Mouse (Mus musculus) heart, embryonic 15.5 days (tissue): ENCODE results near the gene Ttc7b. TPM values are rescaled to one million over a fixed set of nuclear protein-coding genes. Genes with fewer than 3 reads are reported as not detected.

Experiments used
- ATAC-seq: fragments of 200-750 bp; cut with Nextera tagmentation; replicated peaks from 2 replicates; pipeline ENCODE4 v1.8.0; 2017; ENCODE audit warnings: low read depth, moderate TSS enrichment; ENCODE audit not compliant: insufficient number of reproducible peaks, insufficient read depth, low FRiP score
- H3K27ac ChIP-seq: fragments of 300-500 bp; sonication (generic); 2 replicates; pipeline ENCODE4 v1.5.1; 2015; ENCODE audit warnings: mild to moderate bottlenecking, inconsistent platforms
- H3K27me3 ChIP-seq: fragments of 300-500 bp; sonication (generic); 2 replicates; pipeline ENCODE4 v1.6.1; 2015; ENCODE audit warnings: inconsistent platforms
- H3K36me3 ChIP-seq: fragments of 300-500 bp; sonication (generic); 2 replicates; pipeline ENCODE4 v1.6.1; 2015; ENCODE audit warnings: mild to moderate bottlenecking, inconsistent platforms
- H3K4me1 ChIP-seq: fragments of 300-500 bp; sonication (generic); replicated peaks from 2 replicates; pipeline ENCODE4 v1.6.1; 2015; ENCODE audit warnings: inconsistent platforms
- H3K4me2 ChIP-seq: fragments of 300-500 bp; sonication (generic); 2 replicates; pipeline ENCODE4 v1.6.1; 2015; ENCODE audit warnings: inconsistent platforms, mild to moderate bottlenecking, moderate library complexity
- H3K4me3 ChIP-seq: fragments of 300-500 bp; sonication (generic); 2 replicates; pipeline ENCODE4 v1.5.1; 2015; ENCODE audit warnings: mild to moderate bottlenecking, inconsistent platforms
- H3K9ac ChIP-seq: fragments of 300-500 bp; sonication (generic); 2 replicates; pipeline ENCODE4 v1.6.1; 2015; ENCODE audit warnings: mild to moderate bottlenecking, inconsistent platforms
- H3K9me3 ChIP-seq: fragments of 300-500 bp; sonication (generic); replicated peaks from 2 replicates; pipeline ENCODE4 v1.6.1; 2016; ENCODE audit warnings: inconsistent platforms
- WGBS: fragments of 180-500 bp; shearing (Covaris S2); methylation state at CpG from one replicate; pipeline ENCODE4 v1.1.7; 2015; ENCODE audit warnings: mixed read lengths; 5-methylcytosine and 5-hydroxymethylcytosine counted together
- polyA plus RNA-seq: library from polyadenylated mRNA; unstranded; fragments of >200 nt; fragmentation: Nextera tagmentation; extraction: Ambion mirVana; gene quantifications from 2 replicates; pipeline ENCODE4 v1.2.1, GENCODE M21; 2015

The Ttc7b gene
- polyA plus RNA-seq, 1 experiment from 2014 or later: 9.2 TPM

DNA sequence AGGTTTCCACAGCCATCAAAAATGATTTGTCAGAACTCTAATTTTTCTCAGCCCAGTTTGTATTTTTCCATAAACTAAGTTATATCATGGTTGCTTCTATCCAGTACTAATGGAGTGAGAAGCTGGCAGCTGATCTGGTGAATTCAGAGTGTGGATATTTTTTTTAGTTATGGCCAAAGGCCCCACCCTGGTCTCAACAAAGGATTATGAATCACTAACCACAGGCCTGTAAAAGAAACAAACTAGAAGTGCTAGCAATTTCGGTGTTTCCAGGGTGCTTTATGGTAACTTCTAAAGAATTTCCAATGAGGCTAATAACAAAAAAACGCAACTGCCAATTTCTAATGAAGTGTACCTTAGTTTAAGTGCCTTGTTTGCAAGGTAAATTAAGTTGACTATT, 142.4 kb downstream of the Ttc7b start:
- 75% methylated on average over 2 of the region's 2 CpGs for WGBS
- ATAC-seq: no peak

DNA sequence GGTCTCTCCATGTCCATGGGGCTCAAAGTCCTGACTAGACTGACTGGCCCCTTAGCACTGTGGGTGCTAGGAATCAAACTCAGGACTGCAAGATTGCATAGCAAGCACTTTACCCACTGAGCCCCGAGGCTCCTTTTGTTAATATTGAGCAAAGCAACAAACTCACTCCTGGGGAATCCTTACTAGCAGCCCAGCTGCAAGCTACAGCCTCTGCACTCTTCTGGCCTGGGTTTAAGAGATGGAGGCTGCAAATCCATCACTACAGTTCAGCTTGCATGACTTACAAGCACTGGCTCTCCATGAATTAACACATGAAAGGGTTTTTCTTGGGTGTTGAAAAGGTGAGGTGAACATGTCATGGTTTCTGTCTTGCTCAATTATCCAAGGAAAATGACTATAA, 142.8 kb downstream of the Ttc7b start:
- no peak overlapping the region for H3K9ac ChIP-seq

More for the DNA sequence above, 142.4 kb downstream of the Ttc7b start:
- Histone ChIP-seq H3K9ac (no peak overlapping the region), H3K4me2 (no peak overlapping the region), H3K27ac (no peak overlapping the region), H3K4me1 (0 out of 2 replicates have a peak, but pooled peaks cover 4% of the 10 kb centered on the region), H3K4me3 (no peak overlapping the region), H3K36me3 (peaks cover 32% of the 10 kb centered on the region), H3K9me3 (no peaks in the 10 kb centered on the region), H3K27me3 (no peaks in the 10 kb centered on the region)

DNA sequence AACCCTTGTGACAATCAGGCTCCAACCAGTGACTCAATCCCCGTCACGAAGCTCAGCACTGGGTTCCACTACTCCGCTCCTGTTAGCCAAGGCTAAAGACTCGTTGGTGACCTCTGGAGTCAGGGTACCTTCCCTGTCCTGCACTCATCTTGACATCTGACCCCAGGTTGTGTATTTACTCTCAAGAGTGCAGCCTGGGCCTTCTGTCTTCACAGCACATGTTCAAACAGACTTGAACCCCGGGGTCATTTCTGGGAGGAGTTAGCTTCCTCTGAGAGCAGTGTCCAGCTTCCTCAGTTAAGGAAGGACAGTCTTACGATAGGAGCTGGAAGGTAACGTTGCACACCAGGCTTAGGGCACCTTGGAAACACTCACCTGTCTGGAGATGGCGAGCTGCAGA, 144.8 kb downstream of the Ttc7b start:
- H3K27me3 ChIP-seq: no peaks in the 10 kb centered on the region
- ATAC-seq: no peak
- WGBS: 85% methylated on average over 8 of the region's 8 CpGs
- no peaks in the 10 kb centered on the region for H3K9me3 ChIP-seq
- H3K4me2 ChIP-seq: no peak overlapping the region
- no peak overlapping the region for H3K27ac ChIP-seq
- H3K4me3 ChIP-seq: no peak overlapping the region
- no peak overlapping the region for H3K9ac ChIP-seq
- H3K4me1 ChIP-seq: no peaks in the 10 kb centered on the region
- H3K36me3 ChIP-seq: peaks cover 46% of the 10 kb centered on the region

More for the DNA sequence above, 142.8 kb downstream of the Ttc7b start:
- no peak for ATAC-seq
- Histone ChIP-seq H3K4me1 (0 out of 2 replicates have a peak, but pooled peaks cover 3% of the 10 kb centered on the region), H3K27ac (no peak overlapping the region), H3K9me3 (no peaks in the 10 kb centered on the region), H3K36me3 (peaks cover 36% of the 10 kb centered on the region), H3K4me3 (no peak overlapping the region), H3K4me2 (no peak overlapping the region), H3K27me3 (no peaks in the 10 kb centered on the region)
- 62% methylated on average over 1 of the region's 1 CpGs for WGBS

DNA sequence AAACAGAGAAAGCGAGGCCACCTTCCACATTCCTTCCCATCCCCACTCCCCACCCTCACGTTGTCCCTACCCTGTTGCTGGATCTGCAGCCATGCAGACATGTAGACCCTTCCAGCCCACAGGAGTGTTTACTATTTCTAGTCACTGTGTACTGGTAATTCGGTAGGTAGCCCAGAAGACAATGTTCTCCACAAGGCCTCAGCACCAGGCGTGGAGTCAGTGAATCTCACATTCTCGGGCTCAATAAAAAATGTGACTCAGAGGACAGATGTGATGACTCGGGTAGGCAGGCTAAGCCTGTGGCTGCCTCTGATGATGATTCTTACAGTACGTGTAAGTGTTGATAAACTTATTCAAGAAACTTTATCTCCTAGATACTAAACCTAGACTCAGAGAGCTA, 147.8 kb downstream of the Ttc7b start:
- no peak overlapping the region for H3K4me3 ChIP-seq
- peaks cover 62% of the 10 kb centered on the region for H3K36me3 ChIP-seq
- WGBS: 70% methylated on average over 7 of the region's 7 CpGs
- H3K9me3 ChIP-seq: no peaks in the 10 kb centered on the region
- no peak for ATAC-seq
- no peak overlapping the region for H3K27ac ChIP-seq
- H3K4me2 ChIP-seq: no peak overlapping the region
- no peaks in the 10 kb centered on the region for H3K27me3 ChIP-seq
- H3K4me1 ChIP-seq: no peaks in the 10 kb centered on the region
- H3K9ac ChIP-seq: no peak overlapping the region

DNA sequence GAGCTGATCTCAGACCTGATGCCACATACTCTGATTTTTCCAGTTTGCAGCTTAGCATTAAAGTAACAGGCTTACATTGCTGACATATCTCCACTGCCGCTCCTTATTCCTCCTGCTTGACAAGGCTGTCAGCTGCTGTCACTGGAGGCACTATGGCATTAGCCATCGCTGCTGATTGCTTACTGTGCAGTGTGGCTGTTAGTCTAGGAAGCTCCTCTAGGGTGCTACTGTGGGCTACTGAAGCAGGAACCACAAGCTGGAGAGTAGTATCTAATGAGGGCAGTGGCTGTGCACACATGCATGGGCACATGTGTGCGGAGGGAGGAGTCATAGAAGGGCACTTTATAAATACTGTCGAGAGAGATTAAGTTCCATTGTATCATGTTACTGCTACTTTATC, 148.6 kb downstream of the Ttc7b start:
- no peak overlapping the region for H3K9ac ChIP-seq
- WGBS: 66% methylated on average over 4 of the region's 4 CpGs
- no peaks in the 10 kb centered on the region for H3K9me3 ChIP-seq
- peaks cover 62% of the 10 kb centered on the region for H3K36me3 ChIP-seq
- H3K27me3 ChIP-seq: no peaks in the 10 kb centered on the region
- ATAC-seq: no peak
- H3K4me2 ChIP-seq: no peak overlapping the region
- no peak overlapping the region for H3K4me3 ChIP-seq
- no peak overlapping the region for H3K27ac ChIP-seq
- no peaks in the 10 kb centered on the region for H3K4me1 ChIP-seq

DNA sequence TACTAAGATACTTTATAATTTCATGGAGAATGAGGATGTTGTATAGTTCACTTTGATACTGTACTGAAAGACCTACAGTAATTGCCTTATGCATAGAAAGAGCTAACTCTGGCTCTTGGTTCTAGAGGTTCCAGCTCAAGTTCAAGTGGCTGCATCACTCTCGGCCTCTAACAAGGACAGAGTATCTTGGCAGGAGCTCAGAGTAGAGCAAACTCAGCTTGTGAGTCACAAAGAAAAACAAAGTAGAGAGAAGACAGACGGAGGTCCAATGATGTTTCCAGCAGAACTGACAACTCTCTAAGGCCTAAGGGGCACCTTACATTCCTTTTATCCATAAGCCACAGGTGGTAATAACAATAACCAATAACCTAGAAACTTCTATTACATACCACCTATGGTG, 150.8 kb downstream of the Ttc7b start:
- Histone ChIP-seq H3K4me2 (no peak overlapping the region), H3K27ac (no peak overlapping the region), H3K36me3 (peaks cover 63% of the 10 kb centered on the region), H3K9me3 (no peaks in the 10 kb centered on the region), H3K4me3 (no peak overlapping the region), H3K4me1 (no peaks in the 10 kb centered on the region), H3K27me3 (no peaks in the 10 kb centered on the region), H3K9ac (no peak overlapping the region)
- ATAC-seq: no peak
- 72% methylated on average over 2 of the region's 2 CpGs for WGBS

DNA sequence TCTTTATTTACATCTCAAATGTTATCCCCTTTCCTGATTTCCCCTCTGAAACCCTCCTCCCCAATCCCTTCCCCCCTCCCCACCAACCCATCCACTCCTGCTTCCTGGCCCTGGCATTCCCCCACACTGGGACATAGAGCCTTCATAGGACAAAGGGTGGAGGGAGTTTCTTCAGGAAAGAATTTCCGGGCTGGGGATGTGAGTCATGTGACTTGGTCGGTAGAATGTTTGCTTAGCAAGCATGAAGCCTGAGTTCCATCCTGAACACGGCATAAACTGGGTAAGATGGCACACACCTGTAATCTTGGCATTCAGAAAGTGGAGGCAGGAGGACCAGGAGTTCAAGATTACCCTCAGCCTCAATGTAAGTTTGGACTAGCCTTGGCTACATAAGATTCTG, 151.4 kb downstream of the Ttc7b start:
- H3K9ac ChIP-seq: no peak overlapping the region
- WGBS: 50% methylated on average over 3 of the region's 3 CpGs
- H3K36me3 ChIP-seq: peaks cover 62% of the 10 kb centered on the region

DNA sequence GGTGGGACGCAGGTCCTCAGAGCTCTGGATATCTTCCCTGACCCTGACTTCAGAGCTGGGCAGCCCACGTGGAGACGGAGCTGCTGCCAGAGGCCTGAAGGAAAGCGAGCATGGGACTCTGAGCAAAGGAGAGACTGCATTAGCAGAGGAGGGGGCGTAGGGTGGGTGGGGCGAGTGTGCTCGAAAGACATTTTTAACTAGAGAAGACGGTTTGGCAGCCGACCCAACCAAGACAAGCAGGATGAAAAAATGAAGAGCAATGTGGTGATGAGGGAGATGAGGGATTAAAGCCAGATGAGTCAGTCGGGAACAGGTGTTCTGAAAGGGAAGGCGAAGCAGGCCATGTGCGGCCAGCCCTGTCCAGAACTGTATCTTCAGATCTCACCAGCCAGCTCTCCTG, 159.3 kb downstream of the Ttc7b start:
- no peaks in the 10 kb centered on the region for H3K27me3 ChIP-seq
- H3K9me3 ChIP-seq: no peaks in the 10 kb centered on the region
- no peak overlapping the region for H3K4me3 ChIP-seq
- ATAC-seq: no peak
- no peaks in the 10 kb centered on the region for H3K4me1 ChIP-seq
- no peak overlapping the region for H3K27ac ChIP-seq
- no peak overlapping the region for H3K9ac ChIP-seq
- peaks cover 16% of the 10 kb centered on the region for H3K36me3 ChIP-seq
- WGBS: 78% methylated on average over 12 of the region's 12 CpGs
- no peak overlapping the region for H3K4me2 ChIP-seq

More for the DNA sequence above, 151.4 kb downstream of the Ttc7b start:
- ATAC-seq: no peak
- Histone ChIP-seq H3K4me2 (no peak overlapping the region), H3K4me1 (no peaks in the 10 kb centered on the region), H3K9me3 (no peaks in the 10 kb centered on the region), H3K4me3 (no peak overlapping the region), H3K27me3 (no peaks in the 10 kb centered on the region), H3K27ac (no peak overlapping the region)

DNA sequence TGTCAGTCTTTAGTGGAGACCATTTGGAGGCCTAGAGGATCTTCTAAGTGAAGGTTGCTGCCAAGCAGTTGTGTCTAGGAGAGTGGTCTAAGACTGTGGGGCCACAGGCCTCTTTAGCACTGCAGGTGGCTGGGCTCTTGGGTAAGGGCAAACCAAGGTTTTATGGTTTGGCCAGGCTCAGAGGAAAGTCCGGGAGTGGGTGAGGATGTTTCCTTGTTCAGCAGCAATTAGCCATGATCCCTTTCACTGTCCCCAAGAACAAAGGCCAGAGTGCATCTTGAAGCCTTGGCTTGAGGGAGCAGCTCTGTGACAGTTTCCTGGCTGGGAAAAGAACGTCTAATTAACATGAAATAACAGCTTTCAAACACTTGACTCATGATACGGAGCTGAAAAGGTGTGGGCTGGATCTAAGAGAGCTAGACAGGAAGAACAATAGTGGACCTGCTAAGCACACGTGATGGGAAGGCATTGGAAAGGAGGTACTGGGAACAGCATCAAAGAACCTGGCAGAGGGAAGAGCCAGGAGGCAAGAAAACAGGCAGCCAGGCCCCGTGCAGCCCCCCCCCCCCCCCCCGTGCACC, 162.5 kb downstream of the Ttc7b start:
- no peaks in the 10 kb centered on the region for H3K9me3 ChIP-seq
- no peak for ATAC-seq
- no peak overlapping the region for H3K27ac ChIP-seq
- H3K4me3 ChIP-seq: no peak overlapping the region
- 62% methylated on average over 6 of the region's 6 CpGs for WGBS
- peaks cover 3% of the 10 kb centered on the region; the same call in 1 of the 2 replicates for H3K36me3 ChIP-seq
- no peaks in the 10 kb centered on the region for H3K27me3 ChIP-seq
- no peak overlapping the region for H3K4me2 ChIP-seq
- no peaks in the 10 kb centered on the region for H3K4me1 ChIP-seq
- no peak overlapping the region for H3K9ac ChIP-seq

DNA sequence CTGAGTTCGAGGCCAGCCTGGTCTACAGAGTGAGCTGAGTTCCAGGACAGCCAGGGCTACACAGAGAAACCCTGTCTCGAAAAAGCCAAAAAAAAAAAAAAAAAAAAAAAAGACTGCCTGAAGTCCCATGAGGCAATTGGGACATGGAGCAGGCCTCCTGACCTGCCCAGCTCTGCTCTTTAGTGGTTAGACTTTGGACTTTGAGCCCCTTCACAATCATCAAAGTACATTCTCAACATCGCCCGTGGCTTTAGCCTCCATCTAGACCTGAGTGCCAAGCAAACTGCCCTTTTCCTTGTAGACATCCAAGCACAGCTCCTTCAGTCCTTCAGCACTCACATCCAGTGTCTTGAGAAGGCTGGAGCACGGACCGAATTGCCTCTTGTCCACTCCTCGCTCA, 164.2 kb downstream of the Ttc7b start:
- Histone ChIP-seq H3K9me3 (no peaks in the 10 kb centered on the region), H3K36me3 (no peaks in the 10 kb centered on the region; the same call in 1 of the 2 replicates), H3K27ac (no peak overlapping the region), H3K4me1 (no peaks in the 10 kb centered on the region), H3K27me3 (no peaks in the 10 kb centered on the region), H3K4me3 (no peak overlapping the region), H3K4me2 (no peak overlapping the region), H3K9ac (no peak overlapping the region)
- 82% methylated on average over 7 of the region's 7 CpGs for WGBS
- ATAC-seq: no peak

DNA sequence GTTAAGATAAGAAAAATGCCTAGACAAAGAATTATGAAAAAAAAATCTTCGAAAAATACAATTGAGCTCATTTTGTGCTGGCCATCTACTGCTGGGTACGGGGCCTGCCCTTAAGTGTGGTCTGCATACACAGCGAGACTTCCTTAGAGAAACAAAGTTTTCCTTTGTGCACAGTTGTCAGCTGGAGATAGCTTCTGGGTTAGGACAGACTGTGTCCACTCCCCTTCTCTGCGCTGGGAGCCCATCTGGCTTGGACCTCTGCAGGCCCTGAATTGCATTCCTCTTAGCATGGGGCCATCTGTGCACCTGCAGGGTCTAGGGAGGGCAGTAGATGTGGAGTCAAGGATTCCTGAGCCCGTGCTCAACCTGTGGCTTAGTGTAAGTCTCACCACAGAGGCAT, 165.1 kb downstream of the Ttc7b start:
- Histone ChIP-seq H3K9ac (no peak overlapping the region), H3K27me3 (no peaks in the 10 kb centered on the region), H3K4me2 (no peak overlapping the region), H3K4me1 (no peaks in the 10 kb centered on the region), H3K4me3 (no peak overlapping the region), H3K27ac (no peak overlapping the region), H3K36me3 (peaks cover 5% of the 10 kb centered on the region; the same call in 1 of the 2 replicates), H3K9me3 (no peaks in the 10 kb centered on the region)
- WGBS: 69% methylated on average over 5 of the region's 5 CpGs
- no peak for ATAC-seq

DNA sequence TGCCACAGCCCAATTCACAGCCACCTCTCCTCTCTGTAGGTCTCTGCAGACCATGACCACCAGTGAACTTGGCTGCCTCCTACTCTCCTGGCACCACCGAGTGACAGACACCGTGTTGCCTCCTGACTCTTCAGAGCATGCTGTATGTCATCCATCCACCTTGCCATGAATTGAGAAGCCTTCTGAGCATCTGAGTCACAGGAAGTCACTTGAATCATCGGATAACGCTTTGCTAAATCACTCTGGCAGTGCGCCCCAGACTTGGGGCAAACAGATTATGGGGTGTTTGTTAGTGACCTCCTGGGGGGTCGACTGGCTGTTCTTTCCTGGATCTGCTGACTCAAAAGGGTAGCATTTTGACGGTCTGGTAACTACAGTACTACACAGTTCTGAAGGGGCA, 166.7 kb downstream of the Ttc7b start:
- H3K36me3 ChIP-seq: peaks cover 6% of the 10 kb centered on the region; the same call in 1 of the 2 replicates
- no peaks in the 10 kb centered on the region for H3K9me3 ChIP-seq
- H3K27me3 ChIP-seq: no peaks in the 10 kb centered on the region
- WGBS: 62% methylated on average over 7 of the region's 7 CpGs
- H3K9ac ChIP-seq: no peak overlapping the region
- H3K27ac ChIP-seq: no peak overlapping the region
- no peak overlapping the region for H3K4me2 ChIP-seq
- no peak overlapping the region for H3K4me3 ChIP-seq
- no peaks in the 10 kb centered on the region for H3K4me1 ChIP-seq
- ATAC-seq: no peak
